Mouse (Mus musculus) ES-Bruce4 (cell line): ENCODE measurements around the gene Fiz1. TPM values are rescaled to one million over a fixed set of nuclear protein-coding genes. Genes with fewer than 3 reads are reported as not detected.

ENCODE experiments used
- H3K27ac ChIP-seq: 2 replicates; pipeline ENCODE4 v1.5.1; 2012; ENCODE audit warnings: low read length, inconsistent platforms; ENCODE audit not compliant: insufficient read depth
- H3K27me3 ChIP-seq: 2 replicates; pipeline ENCODE4 v1.6.1; 2012; ENCODE audit warnings: mild to moderate bottlenecking, low read length, inconsistent platforms; ENCODE audit not compliant: control insufficient read depth, poor library complexity, insufficient read depth, severe bottlenecking
- H3K36me3 ChIP-seq: 2 replicates; pipeline ENCODE4 v1.6.1; 2012; ENCODE audit warnings: inconsistent platforms, mild to moderate bottlenecking, low read length, moderate library complexity; ENCODE audit not compliant: control insufficient read depth, poor library complexity, insufficient read depth, severe bottlenecking
- H3K4me1 ChIP-seq: one replicate; pipeline ENCODE4 v1.8.1; 2011; ENCODE audit warnings: low read length; ENCODE audit not compliant: control insufficient read depth, insufficient read depth
- H3K4me3 ChIP-seq: 2 replicates; pipeline ENCODE4 v1.5.1; 2011; ENCODE audit warnings: low read depth, mild to moderate bottlenecking, low read length
- H3K9ac ChIP-seq: 2 replicates; pipeline ENCODE4 v1.6.1; 2012; ENCODE audit warnings: low read depth, mild to moderate bottlenecking, inconsistent platforms; ENCODE audit not compliant: poor library complexity, severe bottlenecking
- H3K9me3 ChIP-seq: replicated peaks from 2 replicates; pipeline ENCODE4 v1.6.1; 2012; ENCODE audit warnings: mild to moderate bottlenecking, low read length, inconsistent platforms; ENCODE audit not compliant: control insufficient read depth, poor library complexity, insufficient read depth, severe bottlenecking
- CTCF ChIP-seq: IDR thresholded peaks from one replicate; pipeline ENCODE4 v1.8.1; 2011; ENCODE audit warnings: low read depth, low read length
- EP300 ChIP-seq: IDR thresholded peaks from 2 replicates; pipeline ENCODE4 v1.6.1; 2011; ENCODE audit warnings: low read depth, low read length; ENCODE audit not compliant: insufficient read depth
- POLR2A ChIP-seq: IDR thresholded peaks from one replicate; pipeline ENCODE4 v1.8.1; 2011; ENCODE audit warnings: low read length; ENCODE audit not compliant: insufficient read depth
- polyA plus RNA-seq: library from polyadenylated mRNA; stranded (reverse); fragments of >200 nt; gene quantifications from 2 replicates; pipeline ENCODE4 v1.2.4, GENCODE M21; 2011; ENCODE audit warnings: low read depth; ENCODE audit not compliant: missing spikeins, insufficient read depth, insufficient read length

Gene Fiz1
- polyA plus RNA-seq, 1 experiment = 43.2 TPM

GRCm38 (mm10) chr7:4964988-4965387 is 49.5 kb downstream of the Fiz1 start:
- no peak overlapping the region for H3K4me3 ChIP-seq
- no peaks in the 10 kb centered on the region for H3K4me1 ChIP-seq
- no peaks in the 10 kb centered on the region for H3K36me3 ChIP-seq
- TF ChIP-seq POLR2A (no peak), CTCF (no peak), EP300 (no peak)
- no peak overlapping the region for H3K27ac ChIP-seq
- H3K9ac ChIP-seq = no peak overlapping the region
- no peaks in the 10 kb centered on the region for H3K27me3 ChIP-seq
- no peaks in the 10 kb centered on the region for H3K9me3 ChIP-seq

DNA sequence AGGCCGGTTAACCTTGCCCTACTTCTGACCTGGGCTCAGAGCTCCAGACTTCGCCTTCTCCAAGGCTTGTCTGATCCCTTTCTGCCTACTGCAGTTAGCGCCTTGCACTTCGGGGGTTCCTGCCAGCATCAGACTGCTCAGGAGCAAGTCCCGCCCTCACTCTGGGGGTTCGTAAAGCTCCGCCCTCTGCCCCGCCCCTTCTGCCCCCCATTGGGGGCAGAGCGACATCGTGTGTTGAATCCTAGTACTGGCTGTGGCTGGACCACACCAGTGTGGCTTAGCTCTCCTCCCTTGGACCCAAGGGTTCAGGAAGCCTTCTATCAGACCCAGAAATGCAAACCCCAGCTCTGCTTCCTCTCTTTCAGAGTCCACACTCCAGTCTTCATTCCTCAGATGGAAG is 50.2 kb downstream of the Fiz1 start, which contains the start of gene Sbk2:
Sbk2 (minus strand) TSS at position 135 of the 400 bp plus-strand sequence.
- TF ChIP-seq CTCF = peak; percentile 80
- TF ChIP-seq POLR2A = no peak
- Histone ChIP-seq H3K36me3 (no peaks in the 10 kb centered on the region), H3K9me3 (no peaks in the 10 kb centered on the region), H3K27ac (no peak within 1 kb of the TSS), H3K27me3 (no peaks in the 10 kb centered on the region), H3K4me1 (no peaks in the 10 kb centered on the region), H3K9ac (no peak within 1 kb of the TSS), H3K4me3 (no peak within 1 kb of the TSS)

- H3K36me3 ChIP-seq = no peaks in the 10 kb centered on the region
- no peak overlapping the region for H3K27ac ChIP-seq
- H3K9ac ChIP-seq = no peak overlapping the region
- no peaks in the 10 kb centered on the region for H3K27me3 ChIP-seq
- no peaks in the 10 kb centered on the region for H3K9me3 ChIP-seq
- no peaks in the 10 kb centered on the region for H3K4me1 ChIP-seq
- no peak for TF ChIP-seq POLR2A
- no peak for TF ChIP-seq EP300
- TF ChIP-seq CTCF = no peak
- no peak overlapping the region for H3K4me3 ChIP-seq
These were observed 51.0 kb downstream of the Fiz1 start for GRCm38 (mm10) chr7:4963527-4963926.

- Histone ChIP-seq H3K27ac (no peak overlapping the region), H3K27me3 (no peaks in the 10 kb centered on the region)
These were observed 57.1 kb downstream of the Fiz1 start for GRCm38 (mm10) chr7:4957361-4957760.

More at GRCm38 (mm10) chr7:4957361-4957760, 57.1 kb downstream of the Fiz1 start:
- TF ChIP-seq CTCF = no peak
- Histone ChIP-seq H3K36me3 (no peaks in the 10 kb centered on the region), H3K9ac (no peak overlapping the region), H3K4me3 (no peak overlapping the region), H3K9me3 (no peaks in the 10 kb centered on the region), H3K4me1 (no peaks in the 10 kb centered on the region)

Other genes with a start within 250 kb of the Fiz1 start
- not detected in 2 replicates for gene Fam71e2, start 243.4 kb downstream of the Fiz1 start, polyA plus RNA-seq
- gene Il11, start 231.8 kb downstream of the Fiz1 start, polyA plus RNA-seq = 1.4 and 1.9 TPM in 2 replicates
- gene Tmem190, start 231.8 kb downstream of the Fiz1 start, polyA plus RNA-seq = not detected in 2 replicates
- 2.6 and 6.8 TPM in 2 replicates for gene Tmem238, start 225.0 kb downstream of the Fiz1 start, polyA plus RNA-seq
- gene Rpl28, start 221.8 kb downstream of the Fiz1 start, polyA plus RNA-seq = 969 and 977 TPM in 2 replicates
- gene Ube2s, start 202.1 kb downstream of the Fiz1 start, polyA plus RNA-seq = 474 and 498 TPM in 2 replicates
- gene Shisa7, start 170.0 kb downstream of the Fiz1 start, polyA plus RNA-seq = 3.8 and 5.3 TPM in 2 replicates
- gene Isoc2b, start 144.4 kb downstream of the Fiz1 start, polyA plus RNA-seq = 3.8 and 4.2 TPM in 2 replicates
- gene Isoc2a, start 137.5 kb downstream of the Fiz1 start, polyA plus RNA-seq = 3.3 and 4.3 TPM in 2 replicates
- 1.1 TPM in 2 replicates for gene Gm36210, start 108.2 kb downstream of the Fiz1 start, polyA plus RNA-seq
- gene Zfp628, start 99.5 kb downstream of the Fiz1 start, polyA plus RNA-seq = 5.0 and 5.4 TPM in 2 replicates
- gene Nat14, start 92.7 kb downstream of the Fiz1 start, polyA plus RNA-seq = 2.2 and 3.3 TPM in 2 replicates
- gene Ssc5d, start 88.9 kb downstream of the Fiz1 start, polyA plus RNA-seq = 1.5 and 2.0 TPM in 2 replicates
- gene Sbk2, start 50.3 kb downstream of the Fiz1 start, polyA plus RNA-seq = 0.48 and 1.0 TPM in 2 replicates
- gene Sbk3, start 43.5 kb downstream of the Fiz1 start, polyA plus RNA-seq = 0.25 and 0.55 TPM in 2 replicates
- 7.6 and 10.9 TPM in 2 replicates for gene Zfp579, start 18.5 kb downstream of the Fiz1 start, polyA plus RNA-seq
- 2.5 and 4.7 TPM in 2 replicates for gene Zfp524, start 282 bp downstream of the Fiz1 start, polyA plus RNA-seq
- gene Gm44973, start 799 bp upstream of the Fiz1 start, polyA plus RNA-seq = not detected in 2 replicates
- 23.0 and 24.7 TPM in 2 replicates for gene Zfp865, start 5.7 kb upstream of the Fiz1 start, polyA plus RNA-seq
- 5.6 and 5.7 TPM in 2 replicates for gene Ccdc106, start 5.9 kb upstream of the Fiz1 start, polyA plus RNA-seq
- 1.9 TPM in 1 of 2 replicates, not detected in the other for gene 4632433K11Rik, start 19.4 kb upstream of the Fiz1 start, polyA plus RNA-seq
- 0.30 TPM in 1 of 2 replicates, not detected in the other for gene Zfp784, start 23.7 kb upstream of the Fiz1 start, polyA plus RNA-seq
- gene Zfp580, start 36.8 kb upstream of the Fiz1 start, polyA plus RNA-seq = 14.0 and 16.0 TPM in 2 replicates
- 236 and 262 TPM in 2 replicates for gene U2af2, start 47.4 kb upstream of the Fiz1 start, polyA plus RNA-seq
- gene Epn1, start 65.5 kb upstream of the Fiz1 start, polyA plus RNA-seq = 68.8 and 69.1 TPM in 2 replicates
- not detected in 2 replicates for gene Rfpl4, start 102.3 kb upstream of the Fiz1 start, polyA plus RNA-seq
- 0.90 and 1.3 TPM in 2 replicates for gene Rasl2-9, start 111.3 kb upstream of the Fiz1 start, polyA plus RNA-seq
- 0.06 TPM in 2 replicates for gene Vmn1r55, start 135.0 kb upstream of the Fiz1 start, polyA plus RNA-seq
- gene Vmn1r56, start 182.1 kb upstream of the Fiz1 start, polyA plus RNA-seq = not detected in 2 replicates
- not detected in 2 replicates for gene Vmn1r57, start 203.8 kb upstream of the Fiz1 start, polyA plus RNA-seq